Mouse (Mus musculus) lung, adult 2 months (tissue): ENCODE measurements around the gene Sidt1.

Experiments used
- CTCF ChIP-seq: fragments of 200-500 bp; IDR thresholded peaks from 2 replicates; pipeline ENCODE4 v1.5.1; 2011; ENCODE audit warnings: mild to moderate bottlenecking, low read length, control low read depth; ENCODE audit not compliant: insufficient read depth
- POLR2A ChIP-seq: fragments of 200-500 bp; IDR thresholded peaks from 2 replicates; pipeline ENCODE4 v1.6.1; 2011; ENCODE audit warnings: low read depth, mild to moderate bottlenecking, control low read depth, low read length, borderline replicate concordance; ENCODE audit errors: extremely low read depth

- TF ChIP-seq POLR2A (no peak), CTCF (no peak)
Observed at GRCm38 (mm10) chr16:44332861-44333284, at the start of gene Sidt1.
